Mouse (Mus musculus): ENCODE results near the gene Plcg2.

GRCm38 (mm10) chr8:117471174-117471573, 26.9 kb upstream of the Plcg2 start:
- TF ChIP-seq CTCF (IDR thresholded peaks at IDR 0.05; ENCODE audit: insufficient read depth, low read length), result peak; percentile 80
- no peak for TF ChIP-seq POLR2A (IDR thresholded peaks at IDR 0.05; ENCODE audit: borderline replicate concordance, extremely low read depth, low read depth, low read length)

Data from lung, adult 2 months (tissue).